Mouse (Mus musculus) naive thymus-derived CD4-positive, alpha-beta T cell, adult 2 months (primary cell): ENCODE measurements around the gene Dync1li1.

ENCODE experiments used
- DNase-seq: peaks from one replicate; pipeline ENCODE4 v3.0.0-alpha.2; 2011; ENCODE audit warnings: low read depth

Dync1li1 gene

DNA sequence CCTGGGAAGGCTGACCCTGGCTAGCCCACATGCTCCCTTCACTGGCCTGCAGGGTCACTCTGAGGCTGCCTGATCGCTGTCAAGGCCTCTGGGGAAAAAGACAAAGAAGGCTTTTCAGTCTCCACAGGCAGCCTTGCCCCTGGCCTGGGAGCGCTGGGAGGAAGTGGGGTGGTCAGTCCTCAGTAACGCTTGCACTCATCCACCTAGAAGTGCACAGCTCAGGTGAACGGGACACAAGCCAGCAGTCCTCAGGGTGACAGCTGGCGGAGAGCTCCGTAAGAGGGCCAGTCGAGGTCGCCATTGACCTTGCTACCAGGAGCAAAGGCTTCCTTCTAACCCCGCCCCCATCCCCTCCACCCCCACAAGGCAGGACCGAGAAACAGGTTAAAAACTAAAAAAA is 79.5 kb downstream of the Dync1li1 start:
- no peak for DNase-seq

DNA sequence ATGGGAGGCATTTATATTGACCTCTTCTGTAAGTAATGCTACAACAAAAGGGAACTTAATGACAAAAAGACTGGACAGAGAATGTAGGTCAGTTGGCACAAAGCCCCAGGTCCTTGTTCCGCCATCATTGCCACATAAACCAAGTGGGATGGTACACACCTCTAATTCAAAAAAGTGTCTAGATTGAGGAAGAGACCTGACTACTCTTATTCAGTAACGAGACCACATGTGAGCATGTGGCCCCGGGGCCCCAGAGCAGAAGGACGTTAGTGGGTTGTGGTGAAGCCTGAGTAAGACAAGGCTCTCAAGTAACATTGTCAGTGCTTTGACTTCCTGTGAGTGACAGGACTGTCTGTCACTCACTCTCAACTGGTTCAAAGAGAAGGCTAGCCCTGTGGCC is 81.6 kb downstream of the Dync1li1 start:
- DNase-seq, result peak; percentile 45

DNA sequence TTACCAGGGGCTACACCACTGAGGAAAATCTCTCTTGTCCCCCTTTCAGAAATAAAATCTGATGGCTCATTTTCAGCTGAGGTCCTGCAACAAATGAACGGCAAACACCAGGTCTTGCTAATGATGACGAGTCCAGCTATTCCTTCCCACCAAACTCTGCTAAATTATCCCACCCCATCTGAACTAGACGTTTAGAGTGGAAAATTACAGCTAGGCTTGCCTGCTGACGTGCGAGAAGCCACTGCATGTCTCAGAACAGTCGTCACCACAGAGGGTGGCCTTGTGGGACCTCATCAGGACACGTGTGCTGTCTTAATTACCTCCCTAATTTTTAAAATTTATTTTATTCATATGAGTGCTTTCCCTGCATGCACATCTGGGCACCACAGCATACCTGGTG is 83.0 kb downstream of the Dync1li1 start:
- no peak for DNase-seq
